Mouse (Mus musculus): ENCODE data around the gene Ddx4.

DNA sequence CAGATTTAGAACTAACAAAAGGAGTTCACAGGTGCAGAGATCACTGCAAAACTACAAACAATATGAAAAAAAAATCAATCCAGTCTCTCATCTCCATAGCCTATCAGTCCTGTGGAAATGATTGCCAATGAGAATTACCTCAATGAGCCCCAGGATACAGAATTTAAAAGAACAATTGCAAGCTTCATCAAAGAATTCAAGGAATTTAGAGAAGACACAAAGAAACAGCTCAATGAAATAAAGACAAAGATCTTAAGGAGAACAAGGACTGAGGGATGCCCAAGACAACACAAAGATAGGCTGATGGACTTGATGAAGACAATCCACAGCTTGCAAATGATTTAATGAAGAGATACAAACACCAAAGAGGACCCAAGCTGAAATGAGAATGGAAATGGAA, 78.5 kb downstream of the Ddx4 start:
- TF ChIP-seq POLR2A (IDR thresholded peaks at IDR 0.05; ENCODE audit: low read depth, low read length) (no peak), CTCF (IDR thresholded peaks at IDR 0.05; ENCODE audit: borderline replicate concordance, insufficient read depth, low read length) (no peak)
